Mouse (Mus musculus): ENCODE results near the gene Nrxn2. TPM values are rescaled to one million over a fixed set of nuclear protein-coding genes. Genes with fewer than 3 reads are reported as not detected.

Nrxn2 gene
- polyA plus RNA-seq, 1 experiment = 2.2 TPM

DNA sequence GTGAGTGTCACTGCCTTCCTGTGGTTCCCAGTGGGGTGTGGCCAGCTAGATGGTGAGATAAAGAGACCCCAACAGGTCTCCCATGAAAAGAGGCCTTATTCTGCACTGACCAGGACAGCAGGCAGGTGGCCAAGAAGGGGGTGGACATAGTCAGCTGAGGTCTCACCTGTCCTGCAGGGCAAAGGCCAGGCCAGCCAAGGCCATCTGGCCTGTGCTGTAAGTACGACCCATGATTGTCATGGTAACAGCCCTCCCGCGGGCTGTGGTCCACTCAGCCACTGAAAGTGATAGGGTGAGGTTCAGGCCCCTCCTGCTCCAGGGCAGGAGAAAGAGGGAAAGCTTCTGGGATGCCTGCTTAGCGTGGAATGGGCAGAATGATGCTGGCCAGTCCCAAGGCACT is 153.5 kb downstream of the Nrxn2 start:
- DNase-seq (ENCODE audit: low read depth in 1 of 2, low spot score in 2 of 2) = no peak
- TF ChIP-seq CTCF (IDR thresholded peaks at IDR 0.05; ENCODE audit: extremely low read depth, insufficient read depth, insufficient read length, insufficient replicate concordance) (no peak), POLR2A (IDR thresholded peaks at IDR 0.05; ENCODE audit: low read depth, low read length) (no peak)
- WGBS = 69% methylated on average over 4 of the region's 4 CpGs
- H3K36me3 ChIP-seq (ENCODE audit: control insufficient read depth, insufficient read depth, low read length) = no peaks in the 10 kb centered on the region
- no peak overlapping the region for H3K27ac ChIP-seq (ENCODE audit: insufficient read depth, low read length)
- no peaks in the 10 kb centered on the region for H3K27me3 ChIP-seq (ENCODE audit: control insufficient read depth, insufficient read depth, low read length)
- H3K4me3 ChIP-seq (ENCODE audit: extremely low read depth, insufficient read depth, insufficient read length) = no peak overlapping the region
- H3K4me1 ChIP-seq (ENCODE audit: control insufficient read depth, insufficient read depth, insufficient read length) = no peaks in the 10 kb centered on the region

Other genes with a start within 250 kb of the Nrxn2 start
- gene Majin, start 234.3 kb upstream of the Nrxn2 start, polyA plus RNA-seq (2012; rRNA removed) = 0.15 and 0.30 TPM in 2 replicates
- gene Gpha2, start 192.4 kb upstream of the Nrxn2 start, polyA plus RNA-seq (2012; rRNA removed) = 0.42 and 0.57 TPM in 2 replicates
- 36.9 and 56.1 TPM in 2 replicates for gene Ppp2r5b, start 182.9 kb upstream of the Nrxn2 start, polyA plus RNA-seq (2012; rRNA removed)
- 47.4 and 57.5 TPM in 2 replicates for gene Atg2a, start 177.1 kb upstream of the Nrxn2 start, polyA plus RNA-seq (2012; rRNA removed)
- gene Ehd1, start 142.0 kb upstream of the Nrxn2 start, polyA plus RNA-seq (2012; rRNA removed) = 285 and 377 TPM in 2 replicates
- 7.7 and 8.9 TPM in 2 replicates for gene Cdc42bpg, start 112.3 kb upstream of the Nrxn2 start, polyA plus RNA-seq (2012; rRNA removed)
- 54.2 and 57.2 TPM in 2 replicates for gene Men1, start 83.8 kb upstream of the Nrxn2 start, polyA plus RNA-seq (2012; rRNA removed)
- gene Map4k2, start 77.6 kb upstream of the Nrxn2 start, polyA plus RNA-seq (2012; rRNA removed) = 487 and 792 TPM in 2 replicates
- gene Sf1, start 55.0 kb upstream of the Nrxn2 start, polyA plus RNA-seq (2012; rRNA removed) = 177 and 239 TPM in 2 replicates
- gene Pygm, start 34.3 kb upstream of the Nrxn2 start, polyA plus RNA-seq (2012; rRNA removed) = 7.3 and 8.1 TPM in 2 replicates
- gene Rasgrp2, start 19.4 kb upstream of the Nrxn2 start, polyA plus RNA-seq (2012; rRNA removed) = 681 and 703 TPM in 2 replicates
- gene Slc22a12, start 124.3 kb downstream of the Nrxn2 start, polyA plus RNA-seq (2012; rRNA removed) = 0.81 and 1.0 TPM in 2 replicates